In genomic region chr6:50240437-50240836, GRCm38 (mm10) we compare ENCODE assay signal across 31 mouse cellular contexts. TPM values are rescaled to one million over a fixed set of nuclear protein-coding genes. Genes with fewer than 3 reads are reported as not detected.
DNase-seq lines count a peak whose midpoint lies in the region; ATAC-seq lines count a peak whose summit lies in the region.
"Had no signal": no experiment of that assay in that cellular context is flagged by ENCODE, and none has a peak within 500 bp of the region (broad histone marks: within the 10 kb centered on the region; RNA-seq: fewer than 3 reads in every experiment).

No protein-coding gene starts in this region.

- H3K4me2 ChIP-seq in midbrain, embryonic 14.5 days (ENCODE audit: low read length): no peak overlapping the region
- H3K4me2 ChIP-seq in midbrain, embryonic 13.5 days (replicated peaks): no peak overlapping the region
- H3K4me2 ChIP-seq: forebrain, embryonic 15.5 days; heart, embryonic 12.5 days; hindbrain, embryonic 13.5 days; limb, embryonic 12.5 days; liver, embryonic 15.5 days; lung, embryonic 15.5 days; stomach, embryonic 15.5 days had no signal

- ATAC-seq in midbrain, embryonic 14.5 days (ENCODE audit: low FRiP score, low TSS enrichment): no peak
- no peak for ATAC-seq in midbrain, embryonic 13.5 days
- 0 out of 2 replicates have a peak, but pooled peaks have one; percentile 34 for ATAC-seq in common myeloid progenitor, adult 5-6 weeks (replicated peaks; ENCODE audit: low read depth, poor library complexity, severe bottlenecking)
- ATAC-seq in frontal cortex, adult (ENCODE audit: low TSS enrichment): no peak
- ATAC-seq: forebrain, embryonic 15.5 days; intestine, embryonic 16.5 days; Patski had no signal

- no peaks in the 10 kb centered on the region for H3K36me3 ChIP-seq in midbrain, embryonic 14.5 days (ENCODE audit: control insufficient read depth, insufficient read depth, low read length)
- no peaks in the 10 kb centered on the region; the same call in 1 of the 2 replicates for H3K36me3 ChIP-seq in midbrain, embryonic 13.5 days
- H3K36me3 ChIP-seq: forebrain, embryonic 10.5 days; forebrain, embryonic 15.5 days; heart, embryonic 12.5 days; hindbrain, embryonic 13.5 days; limb, embryonic 12.5 days; liver, embryonic 15.5 days; lung, embryonic 15.5 days; stomach, embryonic 15.5 days had no signal

- no peak overlapping the region for H3K9ac ChIP-seq in midbrain, embryonic 14.5 days (replicated peaks; ENCODE audit: low read length)
- no peak overlapping the region for H3K9ac ChIP-seq in midbrain, embryonic 13.5 days (replicated peaks)
- H3K9ac ChIP-seq: forebrain, embryonic 15.5 days; heart, embryonic 12.5 days; hindbrain, embryonic 13.5 days; limb, embryonic 12.5 days; liver, embryonic 15.5 days; lung, embryonic 15.5 days; stomach, embryonic 15.5 days had no signal

- no peak overlapping the region for H3K4me3 ChIP-seq in midbrain, embryonic 14.5 days (replicated peaks; ENCODE audit: low read depth, low read length)
- H3K4me3 ChIP-seq in midbrain, embryonic 13.5 days (replicated peaks): no peak overlapping the region
- H3K4me3 ChIP-seq: forebrain, embryonic 10.5 days; forebrain, embryonic 15.5 days; heart, adult 2 months; heart, embryonic 12.5 days; hindbrain, embryonic 13.5 days; limb, embryonic 12.5 days; liver, embryonic 15.5 days; lung, embryonic 15.5 days; stomach, embryonic 15.5 days had no signal

- no peaks in the 10 kb centered on the region for H3K27me3 ChIP-seq in midbrain, embryonic 14.5 days (ENCODE audit: control insufficient read depth, insufficient read depth, low read length)
- H3K27me3 ChIP-seq in midbrain, embryonic 13.5 days: no peaks in the 10 kb centered on the region
- H3K27me3 ChIP-seq: forebrain, embryonic 15.5 days; heart, embryonic 12.5 days; hindbrain, embryonic 13.5 days; limb, embryonic 12.5 days; liver, embryonic 15.5 days; lung, embryonic 15.5 days; megakaryocyte, embryonic 14.5 days; Patski; stomach, embryonic 15.5 days had no signal

- no peak overlapping the region for H3K27ac ChIP-seq in midbrain, embryonic 14.5 days (replicated peaks; ENCODE audit: low read depth, low read length)
- no peak overlapping the region for H3K27ac ChIP-seq in midbrain, embryonic 13.5 days
- H3K27ac ChIP-seq: forebrain, embryonic 10.5 days; forebrain, embryonic 15.5 days; heart, adult 2 months; hindbrain, embryonic 13.5 days; limb, embryonic 12.5 days; liver, embryonic 15.5 days; lung, embryonic 15.5 days; stomach, embryonic 15.5 days had no signal

- no peaks in the 10 kb centered on the region for H3K4me1 ChIP-seq in midbrain, embryonic 14.5 days (ENCODE audit: control insufficient read depth, insufficient read depth, low read length)
- no peaks in the 10 kb centered on the region for H3K4me1 ChIP-seq in midbrain, embryonic 13.5 days (replicated peaks)
- H3K4me1 ChIP-seq: forebrain, embryonic 10.5 days; forebrain, embryonic 15.5 days; heart, embryonic 12.5 days; limb, embryonic 12.5 days; lung, embryonic 15.5 days; stomach, embryonic 15.5 days had no signal

- no peaks in the 10 kb centered on the region for H3K9me3 ChIP-seq in midbrain, embryonic 14.5 days (ENCODE audit: control insufficient read depth, low read length)
- no peaks in the 10 kb centered on the region for H3K9me3 ChIP-seq in midbrain, embryonic 13.5 days
- H3K9me3 ChIP-seq: forebrain, embryonic 10.5 days; forebrain, embryonic 15.5 days; heart, embryonic 12.5 days; hindbrain, embryonic 13.5 days; limb, embryonic 12.5 days; liver, embryonic 15.5 days; lung, embryonic 15.5 days; megakaryocyte, embryonic 14.5 days; stomach, embryonic 15.5 days had no signal

- 77% methylated on average over 5 of the region's 5 CpGs for WGBS in midbrain, embryonic 14.5 days
- WGBS in midbrain, embryonic 13.5 days: 72% methylated on average over 5 of the region's 5 CpGs

- peak; percentile 5 for DNase-seq in midbrain, embryonic 14.5 days
- peak; percentile 14 for DNase-seq in brain, adult 2 months (ENCODE audit: low read depth, low spot score)
- DNase-seq in spleen, postnatal 4 days (ENCODE audit: low spot score in 2 of 2): no peak
- DNase-seq in gastrocnemius, adult 18-20 months (ENCODE audit: low spot score): no peak
- DNase-seq: adrenal gland, postnatal 10 days; B cell, adult 2 months; cerebellum, adult 2 months; cerebellum, postnatal 25 days; heart, adult 2 months; heart, postnatal 4 days; kidney, adult 8-10 months; kidney, postnatal 10 days; layer of hippocampus, adult 9-11 months; lung, postnatal 36 days; retina, postnatal 1 day; right cerebral cortex, postnatal 14 days; thymus, postnatal 25 days had no signal

RNA-seq across cellular contexts. Expression of gene Gsdme, which starts 23.2 kb away (rescaled TPM):
- polyA plus RNA-seq in midbrain, embryonic 14.5 days (2014; fragmentation: Nextera tagmentation; extraction: Ambion mirVana): 75.0 and 83.1 TPM in 2 replicates
- polyA plus RNA-seq in midbrain, embryonic 13.5 days (2015; fragmentation: Nextera tagmentation; extraction: Ambion mirVana): 64.9 and 71.6 TPM in 2 replicates
- 6.6 and 9.5 TPM in 2 replicates for total RNA-seq in common myeloid progenitor, adult 5-6 weeks (2017)
- total RNA-seq in gastrocnemius, adult 18-20 months (2021): under 1 TPM; 0.14 to 0.69 TPM

Comparison
In these comparisons a context has a peak if more than half of its experiments do, and no peak if none do; other contexts are left out.
1. DNase-seq: peak in midbrain, embryonic 14.5 days (single experiment) and brain, adult 2 months (single experiment); none in spleen, postnatal 4 days (0 of 2) and gastrocnemius, adult 18-20 months (single experiment).